Mouse (Mus musculus): ENCODE measurements around the gene Ttc39b. TPM values are rescaled to one million over a fixed set of nuclear protein-coding genes. Genes with fewer than 3 reads are reported as not detected.

The Ttc39b gene
- polyA plus RNA-seq, 1 experiment from 2014 or later: 6.2 TPM

DNA sequence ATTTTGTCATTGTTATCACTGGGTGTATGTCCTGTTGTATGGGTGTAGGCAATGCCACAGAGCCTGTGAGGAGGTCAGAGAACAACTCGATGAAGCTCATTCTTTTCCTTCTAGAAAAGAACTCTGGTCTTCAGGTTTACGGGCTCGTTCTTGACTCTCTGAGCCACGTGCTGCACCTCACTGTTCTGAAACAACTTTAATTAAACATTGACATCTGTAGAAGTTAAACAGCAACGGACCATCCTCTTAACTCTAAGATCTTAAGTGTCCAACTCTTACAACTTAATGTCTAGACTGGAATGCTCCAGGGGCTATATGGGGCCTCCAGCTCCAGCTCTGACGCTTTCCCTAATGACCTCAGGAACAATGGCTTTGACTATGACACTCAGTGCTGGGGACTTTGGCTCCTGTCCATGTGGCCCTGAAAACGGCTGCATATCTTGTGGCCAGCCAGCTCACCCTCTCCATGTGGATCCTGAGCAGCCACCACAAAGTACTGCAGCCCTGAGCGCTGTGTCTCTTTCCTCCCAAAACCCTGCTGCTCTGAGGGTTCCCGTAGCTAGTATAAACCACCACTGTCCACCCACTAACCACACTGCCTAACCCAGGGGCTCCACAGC lies 95.3 kb downstream of the Ttc39b start:
- no peaks in the 10 kb centered on the region for H3K27me3 ChIP-seq (replicated peaks; ENCODE audit: control insufficient read depth, insufficient read depth, low read length)
- no peaks in the 10 kb centered on the region for H3K4me1 ChIP-seq (ENCODE audit: control insufficient read depth, insufficient read depth, low read depth, low read length)
- no peak overlapping the region for H3K4me3 ChIP-seq (ENCODE audit: low read length)
- no peaks in the 10 kb centered on the region for H3K36me3 ChIP-seq (ENCODE audit: control insufficient read depth, insufficient read depth, low read length)
- no peak overlapping the region for H3K27ac ChIP-seq (ENCODE audit: low read depth, low read length)
- H3K9me3 ChIP-seq (ENCODE audit: control insufficient read depth, low read length): no peaks in the 10 kb centered on the region
- 86% methylated on average over 9 of the region's 9 CpGs for WGBS
- no peak overlapping the region for H3K9ac ChIP-seq (ENCODE audit: low read depth, low read length)
- ATAC-seq: no peak
- no peak overlapping the region for H3K4me2 ChIP-seq (ENCODE audit: low read length)

DNA sequence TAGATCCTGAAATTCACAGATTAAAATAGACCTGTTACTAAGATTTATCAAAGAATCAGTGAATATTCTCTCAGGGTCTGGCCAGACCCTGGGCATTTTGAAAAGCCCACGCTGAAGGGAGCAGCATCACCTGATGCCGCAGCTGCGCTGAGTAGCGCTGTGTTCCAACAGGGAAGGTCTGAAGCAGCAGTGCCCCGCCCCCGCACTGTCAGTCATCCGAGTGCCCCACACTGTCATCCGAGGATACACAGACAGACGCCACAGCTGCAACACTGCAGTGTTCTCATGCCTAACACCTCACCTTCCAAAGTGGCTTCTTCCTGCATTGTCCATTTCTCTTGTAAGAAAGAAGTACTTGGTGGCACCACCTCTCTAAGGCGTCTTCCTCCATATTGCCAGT lies 96.0 kb downstream of the Ttc39b start:
- Histone ChIP-seq H3K9ac (ENCODE audit: low read depth, low read length) (no peak overlapping the region), H3K4me3 (ENCODE audit: low read length) (no peak overlapping the region)
- WGBS: 69% methylated on average over 10 of the region's 10 CpGs

DNA sequence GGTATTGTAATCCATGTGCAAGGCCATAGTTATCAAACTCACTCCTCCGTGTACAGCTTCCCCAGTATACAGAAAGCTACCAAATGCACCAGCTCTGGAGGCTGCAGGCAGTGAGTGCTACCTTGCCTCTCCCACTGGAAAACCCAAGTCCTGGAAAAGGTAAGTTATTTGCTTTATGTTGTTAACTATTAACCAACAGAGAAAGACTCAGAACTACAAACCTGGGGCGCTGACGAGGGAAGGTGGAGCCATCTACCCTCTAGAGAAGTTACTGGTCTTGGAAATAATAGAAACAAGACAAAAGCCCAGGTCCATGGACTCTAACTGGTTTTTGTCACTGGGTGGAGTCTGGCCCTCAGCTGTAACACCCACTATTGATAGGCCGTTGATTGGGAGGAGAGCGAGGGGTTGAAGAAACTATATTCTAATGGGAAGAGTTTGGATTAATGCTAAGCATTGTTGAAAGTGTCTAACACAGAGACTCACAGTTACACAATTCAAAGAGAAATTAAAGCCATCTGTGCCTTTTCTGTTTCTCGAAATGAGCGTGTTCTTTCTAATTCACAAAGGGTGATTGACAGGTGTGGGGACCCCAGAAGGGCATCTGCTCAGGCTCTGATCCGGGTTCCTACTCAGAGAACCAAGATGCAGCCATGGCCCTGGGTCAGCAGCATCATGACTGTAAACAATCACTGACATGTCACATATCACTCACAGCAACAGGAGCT lies 98.3 kb downstream of the Ttc39b start:
- no peaks in the 10 kb centered on the region for H3K4me1 ChIP-seq (ENCODE audit: control insufficient read depth, insufficient read depth, low read depth, low read length)
- WGBS: 58% methylated on average over 8 of the region's 8 CpGs
- no peak overlapping the region for H3K4me2 ChIP-seq (ENCODE audit: low read length)
- no peak overlapping the region for H3K4me3 ChIP-seq (ENCODE audit: low read length)
- H3K27ac ChIP-seq (ENCODE audit: low read depth, low read length): no peak overlapping the region
- H3K36me3 ChIP-seq (ENCODE audit: control insufficient read depth, insufficient read depth, low read length): no peaks in the 10 kb centered on the region
- H3K9ac ChIP-seq (ENCODE audit: low read depth, low read length): no peak overlapping the region
- H3K27me3 ChIP-seq (replicated peaks; ENCODE audit: control insufficient read depth, insufficient read depth, low read length): no peaks in the 10 kb centered on the region
- no peak for ATAC-seq
- no peaks in the 10 kb centered on the region for H3K9me3 ChIP-seq (ENCODE audit: control insufficient read depth, low read length)

More for the DNA sequence above, 96.0 kb downstream of the Ttc39b start:
- no peaks in the 10 kb centered on the region for H3K4me1 ChIP-seq (ENCODE audit: control insufficient read depth, insufficient read depth, low read depth, low read length)
- H3K36me3 ChIP-seq (ENCODE audit: control insufficient read depth, insufficient read depth, low read length): no peaks in the 10 kb centered on the region
- no peak overlapping the region for H3K27ac ChIP-seq (ENCODE audit: low read depth, low read length)
- ATAC-seq: no peak
- no peaks in the 10 kb centered on the region for H3K27me3 ChIP-seq (replicated peaks; ENCODE audit: control insufficient read depth, insufficient read depth, low read length)
- H3K9me3 ChIP-seq (ENCODE audit: control insufficient read depth, low read length): no peaks in the 10 kb centered on the region
- H3K4me2 ChIP-seq (ENCODE audit: low read length): no peak overlapping the region

- no peaks in the 10 kb centered on the region for H3K4me1 ChIP-seq (ENCODE audit: control insufficient read depth, insufficient read depth, low read depth, low read length)
- no peaks in the 10 kb centered on the region for H3K36me3 ChIP-seq (ENCODE audit: control insufficient read depth, insufficient read depth, low read length)
- no peak for ATAC-seq
- no peak overlapping the region for H3K27ac ChIP-seq (ENCODE audit: low read depth, low read length)
- H3K4me2 ChIP-seq (ENCODE audit: low read length): no peak overlapping the region
- 52% methylated on average over 5 of the region's 5 CpGs for WGBS
- H3K4me3 ChIP-seq (ENCODE audit: low read length): no peak overlapping the region
- H3K9ac ChIP-seq (ENCODE audit: low read depth, low read length): no peak overlapping the region
- no peaks in the 10 kb centered on the region for H3K9me3 ChIP-seq (ENCODE audit: control insufficient read depth, low read length)
- H3K27me3 ChIP-seq (replicated peaks; ENCODE audit: control insufficient read depth, insufficient read depth, low read length): no peaks in the 10 kb centered on the region
Measured at GRCm38 (mm10) chr4:83224242-83224641, 99.8 kb downstream of the Ttc39b start.

DNA sequence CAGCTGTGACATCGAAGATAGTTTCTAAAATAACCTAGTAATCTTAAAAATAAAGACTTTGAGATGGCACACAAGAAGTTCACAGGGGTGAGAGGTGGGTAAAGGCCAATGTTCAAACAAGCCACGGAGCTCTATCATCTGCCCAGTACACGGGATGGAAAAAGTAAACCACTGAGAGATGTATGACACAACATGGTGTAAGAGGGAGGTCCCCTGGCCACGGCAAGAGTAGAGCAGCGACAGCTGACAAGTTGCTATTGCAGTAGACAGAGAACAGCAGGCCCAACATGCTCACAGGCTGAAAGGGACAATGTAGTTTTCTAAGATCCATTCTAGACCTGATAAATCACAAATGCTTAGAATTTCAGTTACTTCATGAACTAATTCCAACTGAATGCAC lies 100.9 kb downstream of the Ttc39b start:
- Histone ChIP-seq H3K4me1 (ENCODE audit: control insufficient read depth, insufficient read depth, low read depth, low read length) (no peaks in the 10 kb centered on the region), H3K4me3 (ENCODE audit: low read length) (no peak overlapping the region), H3K36me3 (ENCODE audit: control insufficient read depth, insufficient read depth, low read length) (no peaks in the 10 kb centered on the region), H3K9ac (ENCODE audit: low read depth, low read length) (no peak overlapping the region), H3K27ac (ENCODE audit: low read depth, low read length) (no peak overlapping the region), H3K4me2 (ENCODE audit: low read length) (no peak overlapping the region), H3K9me3 (ENCODE audit: control insufficient read depth, low read length) (no peaks in the 10 kb centered on the region), H3K27me3 (replicated peaks; ENCODE audit: control insufficient read depth, insufficient read depth, low read length) (no peaks in the 10 kb centered on the region)
- no peak for ATAC-seq
- WGBS: 83% methylated on average over 5 of the region's 5 CpGs

- WGBS: 85% methylated on average over 13 of the region's 13 CpGs
- Histone ChIP-seq H3K27ac (ENCODE audit: low read depth, low read length) (no peak overlapping the region), H3K4me2 (ENCODE audit: low read length) (no peak overlapping the region), H3K9ac (ENCODE audit: low read depth, low read length) (no peak overlapping the region), H3K9me3 (ENCODE audit: control insufficient read depth, low read length) (no peaks in the 10 kb centered on the region), H3K4me3 (ENCODE audit: low read length) (no peak overlapping the region), H3K36me3 (ENCODE audit: control insufficient read depth, insufficient read depth, low read length) (no peaks in the 10 kb centered on the region), H3K27me3 (replicated peaks; ENCODE audit: control insufficient read depth, insufficient read depth, low read length) (no peaks in the 10 kb centered on the region), H3K4me1 (ENCODE audit: control insufficient read depth, insufficient read depth, low read depth, low read length) (no peaks in the 10 kb centered on the region)
- ATAC-seq: no peak
Measured at GRCm38 (mm10) chr4:83220761-83221557, 103.1 kb downstream of the Ttc39b start.

DNA sequence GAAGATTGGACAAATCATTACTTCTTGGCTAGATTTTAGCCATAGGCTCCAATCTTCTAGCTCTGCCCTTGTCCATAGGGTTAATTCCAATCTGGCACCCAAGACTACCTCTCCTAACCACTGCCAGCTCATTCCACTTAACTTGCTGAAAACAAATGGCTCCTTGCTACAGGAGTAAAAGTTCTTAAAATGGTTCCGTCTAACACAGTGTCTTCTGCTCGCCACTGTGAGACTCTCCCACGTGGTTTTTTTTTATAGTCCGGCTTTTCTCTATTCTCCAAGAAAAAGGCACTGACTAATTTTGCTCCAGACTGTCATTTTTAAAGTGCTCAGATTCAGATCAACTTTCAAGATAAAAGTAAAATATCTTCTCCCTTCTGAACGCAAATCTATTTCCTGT lies 104.8 kb downstream of the Ttc39b start:
- H3K36me3 ChIP-seq (ENCODE audit: control insufficient read depth, insufficient read depth, low read length): no peaks in the 10 kb centered on the region
- H3K9ac ChIP-seq (ENCODE audit: low read depth, low read length): no peak overlapping the region
- no peak overlapping the region for H3K4me2 ChIP-seq (ENCODE audit: low read length)
- ATAC-seq: no peak
- H3K27me3 ChIP-seq (replicated peaks; ENCODE audit: control insufficient read depth, insufficient read depth, low read length): no peaks in the 10 kb centered on the region
- no peak overlapping the region for H3K27ac ChIP-seq (ENCODE audit: low read depth, low read length)
- 0 out of 2 replicates have a peak, but pooled peaks cover 2% of the 10 kb centered on the region for H3K4me1 ChIP-seq (ENCODE audit: control insufficient read depth, insufficient read depth, low read depth, low read length)
- 77% methylated on average over 5 of the region's 5 CpGs for WGBS
- H3K4me3 ChIP-seq (ENCODE audit: low read length): no peak overlapping the region
- no peaks in the 10 kb centered on the region for H3K9me3 ChIP-seq (ENCODE audit: control insufficient read depth, low read length)

DNA sequence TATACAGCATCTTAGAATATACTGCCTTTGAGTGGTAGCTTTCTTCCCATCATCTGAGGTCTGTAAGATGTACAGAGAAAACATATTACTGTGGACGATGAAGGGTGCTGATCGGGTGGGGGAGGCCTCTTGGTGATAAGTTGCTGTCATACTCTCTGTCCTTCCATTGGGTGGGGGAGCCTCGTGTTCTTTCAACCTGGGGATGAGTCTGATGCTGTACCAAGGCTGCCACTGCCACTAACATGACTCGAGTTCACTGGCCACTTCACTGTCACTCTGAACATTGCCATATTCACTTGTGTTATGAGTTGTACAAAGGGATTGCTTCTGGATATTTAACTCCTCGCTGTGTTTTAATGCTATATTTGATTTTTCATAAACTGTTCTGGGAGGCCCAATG lies 106.9 kb downstream of the Ttc39b start:
- Histone ChIP-seq H3K4me2 (ENCODE audit: low read length) (no peak overlapping the region), H3K4me1 (ENCODE audit: control insufficient read depth, insufficient read depth, low read depth, low read length) (0 out of 2 replicates have a peak, but pooled peaks cover 2% of the 10 kb centered on the region), H3K4me3 (ENCODE audit: low read length) (no peak overlapping the region), H3K36me3 (ENCODE audit: control insufficient read depth, insufficient read depth, low read length) (no peaks in the 10 kb centered on the region), H3K9me3 (ENCODE audit: control insufficient read depth, low read length) (no peaks in the 10 kb centered on the region), H3K9ac (ENCODE audit: low read depth, low read length) (no peak overlapping the region), H3K27me3 (replicated peaks; ENCODE audit: control insufficient read depth, insufficient read depth, low read length) (no peaks in the 10 kb centered on the region), H3K27ac (ENCODE audit: low read depth, low read length) (no peak overlapping the region)
- no peak for ATAC-seq
- 92% methylated on average over 5 of the region's 5 CpGs for WGBS

- Histone ChIP-seq H3K27ac (ENCODE audit: low read depth, low read length) (no peak overlapping the region), H3K9ac (ENCODE audit: low read depth, low read length) (no peak overlapping the region), H3K9me3 (ENCODE audit: control insufficient read depth, low read length) (no peaks in the 10 kb centered on the region), H3K4me3 (ENCODE audit: low read length) (no peak overlapping the region), H3K27me3 (replicated peaks; ENCODE audit: control insufficient read depth, insufficient read depth, low read length) (no peaks in the 10 kb centered on the region), H3K36me3 (ENCODE audit: control insufficient read depth, insufficient read depth, low read length) (no peaks in the 10 kb centered on the region), H3K4me2 (ENCODE audit: low read length) (no peak overlapping the region), H3K4me1 (ENCODE audit: control insufficient read depth, insufficient read depth, low read depth, low read length) (0 out of 2 replicates have a peak, but pooled peaks cover 2% of the 10 kb centered on the region)
- WGBS: 77% methylated on average over 7 of the region's 7 CpGs
- ATAC-seq: no peak
Measured at GRCm38 (mm10) chr4:83216381-83216780, 107.7 kb downstream of the Ttc39b start.
